Mouse (Mus musculus) heart, embryonic 11.5 days (tissue): Measurements from ENCODE around the gene Efhd2. TPM values are rescaled to one million over a fixed set of nuclear protein-coding genes. Genes with fewer than 3 reads are reported as not detected.

Experiments used
- ATAC-seq: fragments of 200-750 bp; cut with Nextera tagmentation; replicated peaks from 2 replicates; pipeline ENCODE4 v1.8.0; 2017; ENCODE audit warnings: moderate library complexity; ENCODE audit not compliant: insufficient number of reproducible peaks, low FRiP score, low TSS enrichment
- H3K27ac ChIP-seq: fragments of 300-500 bp; sonication (generic); 2 replicates; pipeline ENCODE4 v1.5.1; 2014; ENCODE audit warnings: mild to moderate bottlenecking, low read depth, low read length
- H3K27me3 ChIP-seq: fragments of 300-500 bp; sonication (generic); 2 replicates; pipeline ENCODE4 v1.6.1; 2014; ENCODE audit warnings: mild to moderate bottlenecking, low read length, mixed read lengths; ENCODE audit not compliant: control insufficient read depth, insufficient read depth
- H3K36me3 ChIP-seq: fragments of 300-500 bp; sonication (generic); 2 replicates; pipeline ENCODE4 v1.6.1; 2014; ENCODE audit warnings: mild to moderate bottlenecking, low read length, moderate library complexity, mixed read lengths; ENCODE audit not compliant: control insufficient read depth, insufficient read depth
- H3K4me1 ChIP-seq: fragments of 300-500 bp; sonication (generic); 2 replicates; pipeline ENCODE4 v1.6.1; 2014; ENCODE audit warnings: low read length; ENCODE audit not compliant: control insufficient read depth, insufficient read depth
- H3K4me2 ChIP-seq: fragments of 300-500 bp; sonication (generic); 2 replicates; pipeline ENCODE4 v1.6.1; 2014; ENCODE audit warnings: mild to moderate bottlenecking, moderate library complexity
- H3K4me3 ChIP-seq: fragments of 300-500 bp; sonication (generic); 2 replicates; pipeline ENCODE4 v1.5.1; 2014; ENCODE audit warnings: low read depth, low read length
- H3K9ac ChIP-seq: fragments of 300-500 bp; sonication (generic); 2 replicates; pipeline ENCODE4 v1.6.1; 2014; ENCODE audit warnings: mild to moderate bottlenecking, low read depth, low read length, moderate library complexity
- H3K9me3 ChIP-seq: fragments of 300-500 bp; sonication (generic); replicated peaks from 2 replicates; pipeline ENCODE4 v1.6.1; 2016; ENCODE audit warnings: low read length; ENCODE audit not compliant: control insufficient read depth
- WGBS: fragments of 180-500 bp; shearing (Covaris S2); extraction: QIAGEN DNeasy Blood & Tissue Kit; methylation state at CpG from one replicate; pipeline ENCODE4 v1.1.7; 2014; ENCODE audit not compliant: insufficient replicate concordance; 5-methylcytosine and 5-hydroxymethylcytosine counted together
- polyA plus RNA-seq: library from polyadenylated mRNA; unstranded; fragments of >200 nt; fragmentation: Nextera tagmentation; extraction: Ambion mirVana; gene quantifications from 2 replicates; pipeline ENCODE4 v1.2.1, GENCODE M21; 2014

Gene Efhd2
- polyA plus RNA-seq, 1 experiment from 2014 or later = 59.2 TPM

DNA sequence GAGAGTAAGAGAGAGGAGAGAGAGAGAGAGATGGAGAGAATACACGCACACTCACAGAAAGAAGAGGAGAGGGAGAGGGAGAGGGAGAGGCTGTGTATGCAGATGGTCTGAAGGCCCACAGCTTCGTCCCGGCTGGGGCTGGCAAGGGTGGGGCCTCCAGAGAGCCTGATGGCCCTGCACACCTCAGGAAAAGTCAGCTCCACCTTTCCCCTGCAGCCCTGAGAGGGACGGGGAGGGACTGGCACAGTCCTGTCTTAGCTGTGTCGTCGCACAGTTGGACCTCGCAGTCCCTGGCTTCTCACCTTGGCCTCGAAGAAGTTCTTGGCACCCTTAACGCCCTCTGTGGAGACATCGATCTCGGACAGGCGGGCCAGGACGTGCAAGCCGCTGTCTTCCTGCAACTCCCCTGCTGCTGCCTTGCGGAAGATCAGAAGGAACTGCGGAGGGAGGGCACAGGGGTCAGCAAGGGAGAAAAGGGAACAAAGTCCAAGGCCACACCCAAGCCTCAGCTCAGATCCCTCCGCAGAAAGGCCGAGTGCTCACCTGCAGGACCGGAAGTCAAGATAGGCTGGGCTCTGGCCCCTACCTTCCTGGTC, 14.4 kb downstream of the Efhd2 start:
- Histone ChIP-seq H3K4me2 (no peak overlapping the region), H3K27ac (no peak overlapping the region), H3K4me1 (peaks cover 9% of the 10 kb centered on the region; the same call in 1 of the 2 replicates), H3K27me3 (no peaks in the 10 kb centered on the region), H3K9ac (peak overlapping the region; percentile 43; the same call in 1 of the 2 replicates), H3K36me3 (peaks cover 26% of the 10 kb centered on the region), H3K9me3 (no peaks in the 10 kb centered on the region), H3K4me3 (no peak overlapping the region)
- ATAC-seq = no peak
- 70% methylated on average over 19 of the region's 19 CpGs for WGBS

DNA sequence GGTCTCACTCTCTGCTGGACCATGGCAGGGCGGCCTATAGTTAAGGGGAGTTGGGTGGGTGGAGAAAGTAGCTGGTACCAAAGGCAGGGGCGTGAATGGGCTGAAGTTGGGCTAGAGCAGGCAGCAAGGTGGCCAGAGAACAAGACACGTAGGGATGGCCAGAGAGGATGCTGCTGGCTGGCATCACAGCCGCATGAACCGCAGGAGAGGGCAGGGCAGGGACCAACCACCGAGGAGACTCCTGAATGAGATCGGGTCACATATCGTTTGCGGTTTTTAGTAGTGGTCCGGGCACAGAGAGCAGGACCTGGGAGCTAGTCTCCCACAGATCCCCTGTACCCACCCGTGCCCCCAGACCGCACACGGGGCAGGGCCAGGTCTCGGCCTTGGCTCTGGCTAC, 15.4 kb downstream of the Efhd2 start:
- Histone ChIP-seq H3K27me3 (no peaks in the 10 kb centered on the region), H3K9me3 (no peaks in the 10 kb centered on the region), H3K27ac (no peak overlapping the region), H3K4me1 (peaks cover 9% of the 10 kb centered on the region; the same call in 1 of the 2 replicates), H3K36me3 (peaks cover 21% of the 10 kb centered on the region), H3K9ac (no peak overlapping the region), H3K4me3 (no peak overlapping the region), H3K4me2 (no peak overlapping the region)
- 90% methylated on average over 14 of the region's 14 CpGs for WGBS
- ATAC-seq = no peak

DNA sequence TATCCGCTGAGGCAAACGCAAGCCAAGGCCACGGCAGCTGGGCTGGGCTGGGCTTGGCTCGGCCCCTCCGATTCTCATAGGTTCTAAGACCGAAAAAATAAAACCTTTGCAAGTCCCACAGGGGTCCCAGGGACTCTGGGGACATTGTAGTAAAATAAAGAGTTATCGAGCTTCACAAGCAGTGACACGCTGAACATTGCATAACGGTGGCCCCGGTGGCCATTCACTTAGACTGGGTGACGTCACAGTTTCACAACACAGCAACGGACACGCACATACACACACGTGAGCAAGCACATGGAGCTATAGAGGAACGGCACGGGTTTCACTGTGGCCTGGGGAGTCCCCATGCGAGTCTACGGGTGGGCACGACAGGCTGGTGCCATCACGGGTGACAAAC, 16.2 kb downstream of the Efhd2 start:
- H3K4me1 ChIP-seq = 0 out of 2 replicates have a peak, but pooled peaks cover 4% of the 10 kb centered on the region
- H3K4me3 ChIP-seq = no peak overlapping the region
- no peaks in the 10 kb centered on the region for H3K27me3 ChIP-seq
- 90% methylated on average over 20 of the region's 20 CpGs for WGBS
- no peak overlapping the region for H3K4me2 ChIP-seq
- no peak overlapping the region for H3K27ac ChIP-seq
- ATAC-seq = no peak
- H3K36me3 ChIP-seq = peaks cover 20% of the 10 kb centered on the region
- H3K9ac ChIP-seq = no peak overlapping the region
- no peaks in the 10 kb centered on the region for H3K9me3 ChIP-seq

DNA sequence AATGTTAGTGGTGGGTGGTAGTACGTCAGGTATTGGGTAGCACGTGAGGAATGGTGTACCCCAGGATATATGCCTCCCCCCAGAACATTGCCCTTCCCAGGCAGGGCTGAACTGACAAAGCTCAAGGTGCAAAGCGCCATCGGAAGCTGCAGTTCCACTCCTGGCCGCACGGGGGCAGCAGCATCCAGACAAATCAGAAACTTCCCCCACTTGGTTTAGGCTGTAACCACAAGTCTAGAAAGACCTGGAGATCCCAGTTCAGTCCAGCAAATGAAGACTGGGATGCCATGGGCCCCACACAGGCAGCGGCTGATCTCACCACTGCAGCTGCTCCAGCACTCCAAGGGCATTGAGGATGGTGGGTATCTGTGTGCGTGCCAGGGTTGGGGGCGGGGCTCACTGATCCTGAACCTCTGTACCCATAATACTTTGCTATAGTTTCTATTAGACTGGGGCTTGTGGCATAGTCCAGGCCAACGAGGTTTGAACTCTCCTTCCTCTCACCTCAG, 17.2 kb downstream of the Efhd2 start:
- H3K9ac ChIP-seq = no peak overlapping the region
- H3K4me1 ChIP-seq = no peaks in the 10 kb centered on the region
- no peak overlapping the region for H3K4me2 ChIP-seq
- no peak overlapping the region for H3K4me3 ChIP-seq
- H3K36me3 ChIP-seq = peaks cover 18% of the 10 kb centered on the region
- ATAC-seq = peak; percentile 36
- H3K9me3 ChIP-seq = no peaks in the 10 kb centered on the region
- H3K27ac ChIP-seq = 0 out of 2 replicates have a peak overlapping the region, but pooled peaks have one; percentile 29
- H3K27me3 ChIP-seq = no peaks in the 10 kb centered on the region
- WGBS = 19% methylated on average over 10 of the region's 10 CpGs

DNA sequence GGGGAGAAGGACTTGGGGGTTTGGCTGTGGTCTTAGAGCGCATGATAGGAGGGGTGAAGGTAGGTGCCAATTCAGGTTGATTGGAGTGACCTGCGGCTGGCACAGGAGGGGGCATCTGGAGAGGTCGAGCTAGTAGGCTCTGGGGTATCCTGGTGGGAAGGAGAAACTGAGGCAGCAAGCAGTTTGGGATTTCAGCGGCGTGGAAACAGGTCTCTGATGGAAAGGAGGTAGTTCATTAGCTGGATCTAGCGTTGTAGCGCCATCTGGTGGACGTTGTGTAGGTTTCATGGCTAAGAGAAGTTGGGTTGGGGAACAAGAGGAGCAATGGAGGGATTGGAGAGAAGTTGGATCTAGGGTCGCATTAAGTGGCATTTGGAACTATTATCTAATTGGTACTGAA, 21.3 kb downstream of the Efhd2 start:
- WGBS = 79% methylated on average over 9 of the region's 9 CpGs

DNA sequence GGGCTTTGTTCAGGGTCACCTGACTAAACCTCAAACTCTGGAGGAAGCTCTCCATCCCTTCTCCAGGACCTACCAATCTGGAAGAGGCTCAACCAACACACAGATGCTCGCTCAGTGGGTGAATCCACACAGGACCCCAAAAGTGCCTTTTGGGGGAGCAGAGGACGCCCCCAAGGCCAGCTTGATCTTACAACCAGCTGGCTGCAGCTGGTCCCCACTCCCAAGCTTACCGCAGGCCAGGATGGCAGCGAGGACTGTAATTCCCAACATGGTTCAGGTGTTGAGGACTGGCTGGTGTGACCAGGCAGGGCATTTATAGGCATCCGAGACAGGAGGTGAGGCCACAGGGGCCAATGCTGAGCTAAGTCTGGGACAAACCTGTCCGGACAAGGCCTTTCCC, 28.7 kb downstream of the Efhd2 start, which contains the start of gene Ctrc:
TSS of gene Ctrc (minus strand) at position 361 of the 400 bp plus-strand sequence.
- H3K4me3 ChIP-seq = no peak within 1 kb of the TSS
- no peaks in the 10 kb centered on the region for H3K9me3 ChIP-seq
- H3K36me3 ChIP-seq = no peaks in the 10 kb centered on the region
- H3K27ac ChIP-seq = no peak within 1 kb of the TSS
- no peak within 1 kb of the TSS for H3K4me2 ChIP-seq
- WGBS = 75% methylated on average over 6 of the region's 6 CpGs
- no peaks in the 10 kb centered on the region for H3K27me3 ChIP-seq
- H3K9ac ChIP-seq = no peak within 1 kb of the TSS
- ATAC-seq = no peak
- no peaks in the 10 kb centered on the region for H3K4me1 ChIP-seq

More for the DNA sequence above, 21.3 kb downstream of the Efhd2 start:
- H3K27ac ChIP-seq = no peak overlapping the region
- no peak for ATAC-seq
- no peaks in the 10 kb centered on the region for H3K27me3 ChIP-seq
- H3K4me3 ChIP-seq = no peak overlapping the region
- no peaks in the 10 kb centered on the region for H3K9me3 ChIP-seq
- H3K9ac ChIP-seq = no peak overlapping the region
- H3K4me2 ChIP-seq = no peak overlapping the region
- no peaks in the 10 kb centered on the region for H3K4me1 ChIP-seq
- no peaks in the 10 kb centered on the region; the same call in 1 of the 2 replicates for H3K36me3 ChIP-seq

DNA sequence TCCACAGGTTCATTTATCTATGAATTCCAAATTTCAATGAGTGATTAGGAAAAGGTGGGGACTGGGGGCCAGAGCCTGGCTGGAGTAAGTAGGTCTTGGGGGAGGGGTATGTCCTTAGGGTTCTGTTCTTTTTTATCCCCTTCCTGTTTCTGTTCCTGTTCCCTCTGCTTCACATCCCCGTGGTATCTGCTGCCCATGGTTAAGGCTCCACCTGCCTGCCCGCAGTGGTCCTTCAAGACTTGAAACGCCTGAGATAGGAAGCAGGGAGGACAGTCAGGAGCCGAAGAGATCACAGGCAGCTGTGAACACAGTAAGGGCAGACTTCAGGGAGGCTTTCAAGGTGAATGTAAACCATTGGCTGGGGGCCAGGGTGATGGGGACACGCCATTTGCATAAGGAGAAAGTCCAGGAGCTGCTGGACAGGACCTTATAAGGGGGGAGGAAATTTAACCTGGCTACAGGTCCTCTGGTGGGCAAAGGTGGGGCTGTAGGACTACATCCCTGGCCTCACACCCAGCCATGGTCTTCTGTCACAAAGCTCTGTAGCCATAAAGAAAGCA, 40.1 kb downstream of the Efhd2 start:
- no peak overlapping the region for H3K4me2 ChIP-seq
- H3K27ac ChIP-seq = no peak overlapping the region
- H3K4me1 ChIP-seq = no peaks in the 10 kb centered on the region
- WGBS = 59% methylated on average over 5 of the region's 5 CpGs
- no peaks in the 10 kb centered on the region for H3K9me3 ChIP-seq
- no peaks in the 10 kb centered on the region for H3K27me3 ChIP-seq
- H3K4me3 ChIP-seq = no peak overlapping the region
- no peak; the same call in 1 of the 2 replicates for ATAC-seq
- H3K36me3 ChIP-seq = no peaks in the 10 kb centered on the region
- no peak overlapping the region for H3K9ac ChIP-seq

DNA sequence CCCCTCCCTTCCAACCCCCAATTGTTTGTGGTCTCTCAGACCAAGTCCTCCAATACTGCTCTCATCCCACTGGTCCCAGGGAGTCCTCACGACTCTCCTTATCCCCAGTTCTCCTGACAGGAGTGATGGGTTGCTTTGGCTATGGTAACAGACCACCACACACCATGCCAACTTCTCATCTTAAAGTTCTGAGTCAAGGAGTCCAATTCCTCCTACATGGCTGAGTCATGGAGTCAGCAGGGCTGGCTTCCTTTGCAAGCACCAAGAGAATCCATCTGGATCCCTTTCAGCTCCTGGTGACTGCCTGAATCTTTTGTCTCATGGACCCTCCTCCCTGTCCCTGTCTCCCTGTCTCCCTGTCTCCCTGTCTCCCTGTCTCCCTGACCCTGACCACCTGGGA, 40.8 kb downstream of the Efhd2 start:
- Histone ChIP-seq H3K4me3 (no peak overlapping the region), H3K4me1 (no peaks in the 10 kb centered on the region), H3K36me3 (no peaks in the 10 kb centered on the region), H3K27ac (no peak overlapping the region), H3K4me2 (no peak overlapping the region), H3K9ac (no peak overlapping the region), H3K9me3 (no peaks in the 10 kb centered on the region), H3K27me3 (no peaks in the 10 kb centered on the region)
- ATAC-seq = no peak
- WGBS = 48% methylated on average over 1 of the region's 1 CpGs

DNA sequence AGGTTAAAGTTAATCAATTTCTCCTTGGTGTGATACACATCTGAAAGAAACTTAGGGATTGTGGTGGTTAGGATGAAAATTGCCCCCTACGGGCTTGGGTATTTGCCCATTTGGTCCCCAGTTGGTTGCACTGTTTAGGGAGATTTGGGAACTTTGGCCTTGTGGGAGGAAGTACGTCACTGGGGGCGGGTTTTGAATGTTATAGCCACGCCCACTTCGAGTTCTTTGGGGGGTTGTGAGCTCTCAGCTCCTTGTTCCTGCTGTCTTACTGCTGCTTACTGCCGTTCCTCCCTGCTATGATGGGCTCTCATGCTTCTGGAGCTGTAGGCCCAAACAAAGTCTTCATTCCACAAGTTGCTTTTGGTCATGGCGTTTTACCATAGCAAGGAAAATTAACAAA, 43.4 kb downstream of the Efhd2 start:
- H3K27ac ChIP-seq = no peak overlapping the region
- ATAC-seq = no peak

More for the DNA sequence above, 43.4 kb downstream of the Efhd2 start:
- no peak overlapping the region for H3K4me3 ChIP-seq
- H3K4me2 ChIP-seq = no peak overlapping the region
- no peaks in the 10 kb centered on the region for H3K36me3 ChIP-seq
- WGBS = 70% methylated on average over 7 of the region's 7 CpGs
- H3K9me3 ChIP-seq = no peaks in the 10 kb centered on the region
- H3K27me3 ChIP-seq = no peaks in the 10 kb centered on the region
- no peak overlapping the region for H3K9ac ChIP-seq
- H3K4me1 ChIP-seq = no peaks in the 10 kb centered on the region
